Mouse (Mus musculus) midbrain, embryonic 15.5 days (tissue): ENCODE measurements at regions not wholly inside any gene's neighbourhood (a gene's known extent, or its start where the extent isn't known, plus 50 kb on each side); places are given as distances from the start of the nearest gene placed in this dataset.

ENCODE experiments used
- ATAC-seq: fragments of 200-750 bp; cut with Nextera tagmentation; replicated peaks from 2 replicates; pipeline ENCODE4 v1.8.0; 2017; ENCODE audit warnings: moderate TSS enrichment
- H3K27ac ChIP-seq: fragments of 300-500 bp; sonication (generic); 2 replicates; pipeline ENCODE4 v1.5.1; 2015; ENCODE audit warnings: mild to moderate bottlenecking, inconsistent platforms
- H3K27me3 ChIP-seq: fragments of 300-500 bp; sonication (generic); replicated peaks from 2 replicates; pipeline ENCODE4 v1.6.1; 2015; ENCODE audit warnings: inconsistent platforms
- H3K36me3 ChIP-seq: fragments of 300-500 bp; sonication (generic); replicated peaks from 2 replicates; pipeline ENCODE4 v1.6.1; 2015; ENCODE audit warnings: inconsistent platforms
- H3K4me1 ChIP-seq: fragments of 300-500 bp; sonication (generic); 2 replicates; pipeline ENCODE4 v1.6.1; 2015; ENCODE audit warnings: inconsistent platforms
- H3K4me2 ChIP-seq: fragments of 300-500 bp; sonication (generic); 2 replicates; pipeline ENCODE4 v1.6.1; 2015; ENCODE audit warnings: inconsistent platforms, mild to moderate bottlenecking, moderate library complexity
- H3K4me3 ChIP-seq: fragments of 300-500 bp; sonication (generic); 2 replicates; pipeline ENCODE4 v1.5.1; 2015; ENCODE audit warnings: mild to moderate bottlenecking, inconsistent platforms
- H3K9ac ChIP-seq: fragments of 300-500 bp; sonication (generic); 2 replicates; pipeline ENCODE4 v1.6.1; 2015; ENCODE audit warnings: mild to moderate bottlenecking, inconsistent platforms
- H3K9me3 ChIP-seq: fragments of 300-500 bp; sonication (generic); 2 replicates; pipeline ENCODE4 v1.6.1; 2016; ENCODE audit warnings: inconsistent platforms
- WGBS: fragments of 180-500 bp; shearing (Covaris S2); methylation state at CpG from one replicate; pipeline ENCODE4 v1.1.7; 2015; ENCODE audit warnings: mixed read lengths; 5-methylcytosine and 5-hydroxymethylcytosine counted together

GRCm38 (mm10) chr7:70103680-70104079 lies 262.9 kb downstream of the Nr2f2 start:
- peaks cover 7% of the 10 kb centered on the region for H3K27me3 ChIP-seq
- H3K9me3 ChIP-seq: no peaks in the 10 kb centered on the region
- no peak overlapping the region for H3K4me3 ChIP-seq
- ATAC-seq: peak; percentile 84
- H3K36me3 ChIP-seq: no peaks in the 10 kb centered on the region
- H3K4me1 ChIP-seq: peaks cover 12% of the 10 kb centered on the region; the same call in 1 of the 2 replicates
- 40% methylated on average over 5 of the region's 5 CpGs for WGBS
- H3K4me2 ChIP-seq: peak overlapping the region; percentile 30
- H3K27ac ChIP-seq: peak overlapping the region; percentile 44; the same call in 1 of the 2 replicates
- no peak overlapping the region for H3K9ac ChIP-seq

- no peak for ATAC-seq
- H3K4me2 ChIP-seq: no peak overlapping the region
- H3K9me3 ChIP-seq: no peaks in the 10 kb centered on the region
- H3K4me1 ChIP-seq: peaks cover 7% of the 10 kb centered on the region; the same call in 1 of the 2 replicates
- no peak overlapping the region for H3K9ac ChIP-seq
- H3K27me3 ChIP-seq: no peaks in the 10 kb centered on the region
- H3K4me3 ChIP-seq: no peak overlapping the region
- H3K27ac ChIP-seq: no peak overlapping the region
- WGBS: 90% methylated on average over 1 of the region's 1 CpGs
- no peaks in the 10 kb centered on the region for H3K36me3 ChIP-seq
Measured at GRCm38 (mm10) chr7:70099001-70099400, 267.5 kb downstream of the Nr2f2 start.

- Histone ChIP-seq H3K4me1 (peaks cover 9% of the 10 kb centered on the region; the same call in 1 of the 2 replicates), H3K27me3 (no peaks in the 10 kb centered on the region), H3K27ac (peak overlapping the region; percentile 65), H3K4me2 (peak overlapping the region; percentile 34), H3K36me3 (no peaks in the 10 kb centered on the region), H3K9ac (no peak overlapping the region; the same call in 1 of the 2 replicates), H3K4me3 (no peak overlapping the region), H3K9me3 (peaks cover 9% of the 10 kb centered on the region; the same call in 1 of the 2 replicates)
- ATAC-seq: peak; percentile 62
- WGBS: 33% methylated on average over 21 of the region's 21 CpGs
Measured at GRCm38 (mm10) chr7:70093916-70094784, 272.4 kb downstream of the Nr2f2 start.

GRCm38 (mm10) chr7:70092089-70092488 lies 274.4 kb downstream of the Nr2f2 start:
- Histone ChIP-seq H3K9ac (no peak overlapping the region), H3K27me3 (no peaks in the 10 kb centered on the region), H3K9me3 (peaks cover 9% of the 10 kb centered on the region; the same call in 1 of the 2 replicates), H3K4me1 (peaks cover 9% of the 10 kb centered on the region; the same call in 1 of the 2 replicates), H3K4me2 (no peak overlapping the region), H3K4me3 (no peak overlapping the region), H3K36me3 (no peaks in the 10 kb centered on the region), H3K27ac (no peak overlapping the region)
- no peak for ATAC-seq
- WGBS: 96% methylated on average over 2 of the region's 2 CpGs

GRCm38 (mm10) chr7:70089121-70089520 lies 277.4 kb downstream of the Nr2f2 start:
- Histone ChIP-seq H3K4me1 (peaks cover 4% of the 10 kb centered on the region; the same call in 1 of the 2 replicates), H3K9me3 (peaks cover 9% of the 10 kb centered on the region; the same call in 1 of the 2 replicates), H3K4me3 (no peak overlapping the region), H3K36me3 (no peaks in the 10 kb centered on the region), H3K4me2 (no peak overlapping the region), H3K27ac (no peak overlapping the region), H3K27me3 (no peaks in the 10 kb centered on the region), H3K9ac (no peak overlapping the region)
- WGBS: 18% methylated on average over 5 of the region's 5 CpGs
- ATAC-seq: no peak

- no peak for ATAC-seq
- H3K27me3 ChIP-seq: no peaks in the 10 kb centered on the region
- 56% methylated on average over 1 of the region's 1 CpGs for WGBS
Measured at GRCm38 (mm10) chr7:70069662-70070061, 296.9 kb downstream of the Nr2f2 start.

GRCm38 (mm10) chr7:70067828-70068719 lies 298.5 kb downstream of the Nr2f2 start:
- 0 out of 2 replicates have a peak, but pooled peaks cover 2% of the 10 kb centered on the region for H3K27me3 ChIP-seq
- H3K4me2 ChIP-seq: peak overlapping the region; percentile 17
- WGBS: 6% methylated on average over 18 of the region's 18 CpGs
- no peaks in the 10 kb centered on the region for H3K9me3 ChIP-seq
- peaks cover 21% of the 10 kb centered on the region for H3K4me1 ChIP-seq
- H3K4me3 ChIP-seq: no peak overlapping the region
- no peaks in the 10 kb centered on the region for H3K36me3 ChIP-seq
- H3K9ac ChIP-seq: no peak overlapping the region
- H3K27ac ChIP-seq: peak overlapping the region; percentile 72
- peak; percentile 83 for ATAC-seq

More at GRCm38 (mm10) chr7:70069662-70070061, 296.9 kb downstream of the Nr2f2 start:
- H3K36me3 ChIP-seq: no peaks in the 10 kb centered on the region
- H3K4me1 ChIP-seq: peaks cover 21% of the 10 kb centered on the region
- H3K27ac ChIP-seq: no peak overlapping the region
- H3K9me3 ChIP-seq: no peaks in the 10 kb centered on the region
- no peak overlapping the region for H3K4me2 ChIP-seq
- H3K9ac ChIP-seq: no peak overlapping the region
- H3K4me3 ChIP-seq: no peak overlapping the region

GRCm38 (mm10) chr7:70067071-70067470 lies 299.5 kb downstream of the Nr2f2 start:
- no peak overlapping the region for H3K4me3 ChIP-seq
- no peaks in the 10 kb centered on the region for H3K9me3 ChIP-seq
- peaks cover 21% of the 10 kb centered on the region for H3K4me1 ChIP-seq
- peak overlapping the region; percentile 72; the same call in 1 of the 2 replicates for H3K27ac ChIP-seq
- no peak overlapping the region for H3K9ac ChIP-seq
- WGBS: 49% methylated on average over 5 of the region's 5 CpGs
- H3K27me3 ChIP-seq: 0 out of 2 replicates have a peak, but pooled peaks cover 3% of the 10 kb centered on the region
- H3K4me2 ChIP-seq: peak overlapping the region; percentile 17; the same call in 1 of the 2 replicates
- H3K36me3 ChIP-seq: no peaks in the 10 kb centered on the region
- no peak for ATAC-seq

- Histone ChIP-seq H3K27ac (no peak overlapping the region), H3K4me1 (peaks cover 21% of the 10 kb centered on the region), H3K9ac (no peak overlapping the region), H3K9me3 (no peaks in the 10 kb centered on the region), H3K4me2 (no peak overlapping the region), H3K4me3 (no peak overlapping the region), H3K36me3 (no peaks in the 10 kb centered on the region), H3K27me3 (0 out of 2 replicates have a peak, but pooled peaks cover 3% of the 10 kb centered on the region)
- ATAC-seq: no peak
- 87% methylated on average over 7 of the region's 7 CpGs for WGBS
Measured at GRCm38 (mm10) chr7:70066448-70066847, 300.1 kb downstream of the Nr2f2 start.

- Histone ChIP-seq H3K4me2 (no peak overlapping the region), H3K27me3 (0 out of 2 replicates have a peak, but pooled peaks cover 3% of the 10 kb centered on the region), H3K4me3 (no peak overlapping the region), H3K27ac (no peak overlapping the region), H3K4me1 (peaks cover 21% of the 10 kb centered on the region), H3K36me3 (no peaks in the 10 kb centered on the region), H3K9ac (no peak overlapping the region), H3K9me3 (no peaks in the 10 kb centered on the region)
- 0 out of 2 replicates have a peak, but pooled peaks have one; percentile 15 for ATAC-seq
- WGBS: 69% methylated on average over 11 of the region's 11 CpGs
Measured at GRCm38 (mm10) chr7:70065471-70066130, 300.9 kb downstream of the Nr2f2 start.

GRCm38 (mm10) chr7:70047415-70047753 lies 319.2 kb downstream of the Nr2f2 start:
- Histone ChIP-seq H3K4me2 (no peak overlapping the region), H3K27me3 (no peaks in the 10 kb centered on the region), H3K4me3 (no peak overlapping the region), H3K9ac (no peak overlapping the region), H3K4me1 (no peaks in the 10 kb centered on the region), H3K36me3 (no peaks in the 10 kb centered on the region), H3K9me3 (no peaks in the 10 kb centered on the region), H3K27ac (no peak overlapping the region)
- WGBS: 93% methylated on average over 5 of the region's 5 CpGs
- no peak for ATAC-seq
